Mouse (Mus musculus) adrenal gland, postnatal 14 days (tissue): ENCODE measurements around the gene Atp13a3. TPM values are rescaled to one million over a fixed set of nuclear protein-coding genes. Genes with fewer than 3 reads are reported as not detected.
"Not testable (repeated sequence)": the region's sequence is repeated elsewhere in the genome, so short reads cannot be mapped to it uniquely, and the experiment has no call there.

ENCODE experiments used
- DNase-seq: peaks from one replicate; pipeline ENCODE4 v3.0.0; 2021; ENCODE audit warnings: mixed read lengths
- long read RNA-seq, 2 experiments: library from polyadenylated mRNA; stranded (forward); transcript quantifications; one replicate each; pipeline ENCODE4 v2.0.0; 2021
- total RNA-seq: library from RNA; stranded (reverse); gene quantifications from 2 replicates; pipeline ENCODE4 v1.2.3, GENCODE M21; 2021

Gene Atp13a3
- total RNA-seq = 87.9 and 91.7 TPM in 2 replicates
- long read RNA-seq, experiment 1, partial matches to known transcripts = 3 of 9 reads
- long read RNA-seq, experiment 1, other reads (novel, unspliced or antisense) = 6 of 9 reads
- long read RNA-seq, experiment 2, partial matches to known transcripts = 1 of 7 reads
- long read RNA-seq, experiment 2, other reads (novel, unspliced or antisense) = 5 of 7 reads

DNA sequence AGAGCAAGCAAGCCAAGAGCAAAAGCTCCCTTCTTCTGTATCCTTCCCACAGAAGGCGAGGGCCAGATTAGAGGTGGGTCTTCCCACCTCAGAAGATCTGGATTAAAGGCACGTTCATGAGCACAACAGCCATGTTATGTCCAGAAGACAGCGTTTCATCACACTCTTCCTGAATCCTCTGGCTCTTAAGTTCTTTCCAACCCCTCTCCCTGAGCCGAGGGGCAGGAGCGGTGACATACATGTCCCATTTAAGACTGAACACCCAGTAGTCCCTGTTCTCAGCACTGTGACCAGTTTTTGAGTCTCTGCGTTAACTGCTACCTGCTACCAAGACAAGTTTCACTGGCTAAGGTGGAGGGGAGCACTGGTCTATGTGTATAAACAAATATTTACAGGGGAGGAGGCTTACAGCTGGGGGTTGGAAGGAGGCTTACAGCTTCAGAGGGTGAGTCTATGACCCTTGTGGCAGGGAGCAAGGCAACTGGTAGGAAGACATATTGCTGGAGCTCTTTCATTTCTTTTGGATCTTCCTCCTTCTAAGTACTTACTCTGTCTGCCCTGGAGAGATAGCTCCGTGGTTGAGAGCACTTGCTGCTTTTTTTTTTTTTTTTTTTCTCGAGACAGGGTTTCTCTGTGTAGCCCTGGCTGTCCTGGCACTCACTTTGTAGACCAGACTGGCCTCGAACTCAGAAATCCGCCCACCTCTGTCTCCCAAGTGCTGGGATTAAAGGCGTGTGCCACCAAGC lies at the start of gene Atp13a3:
TSS of gene Atp13a3 (minus strand) at position 51 of the 746 bp plus-strand sequence.
- no peak for DNase-seq

DNA sequence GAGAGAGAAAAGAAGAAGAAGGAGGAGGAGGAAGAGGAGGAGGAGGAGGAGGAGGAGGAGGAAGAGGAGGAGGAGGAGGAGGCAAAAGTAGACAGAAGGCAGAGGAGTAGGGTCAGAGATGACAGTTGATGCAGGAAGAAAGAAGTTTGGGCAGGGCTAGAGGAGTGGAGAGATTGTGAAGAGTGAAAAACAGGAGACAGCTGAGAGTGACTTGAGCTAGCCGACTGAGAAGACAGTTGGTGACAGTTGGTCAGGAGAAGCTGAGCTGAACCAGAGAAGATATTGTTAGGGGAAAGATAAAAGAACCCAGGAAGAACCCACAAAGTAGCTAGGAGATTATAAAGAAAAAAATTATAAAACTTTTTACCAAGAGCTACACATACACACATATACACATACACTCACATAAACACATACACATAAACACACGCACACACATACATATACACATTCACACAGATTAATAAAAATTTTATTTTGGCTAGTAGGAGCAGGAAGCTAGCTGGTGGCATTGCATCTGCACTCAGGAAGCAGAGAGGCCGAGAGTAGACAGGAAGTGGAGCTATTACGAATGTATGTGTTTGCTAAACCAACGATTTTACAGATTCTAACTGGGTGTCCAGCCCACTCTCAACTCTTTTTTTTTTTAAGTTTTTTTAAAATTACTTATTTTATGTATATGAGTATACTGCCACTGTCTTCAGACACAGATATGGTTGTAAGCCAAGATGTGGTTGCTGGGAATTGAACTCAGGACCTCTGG lies 47.6 kb upstream of the Atp13a3 start:
- no peak for DNase-seq

DNA sequence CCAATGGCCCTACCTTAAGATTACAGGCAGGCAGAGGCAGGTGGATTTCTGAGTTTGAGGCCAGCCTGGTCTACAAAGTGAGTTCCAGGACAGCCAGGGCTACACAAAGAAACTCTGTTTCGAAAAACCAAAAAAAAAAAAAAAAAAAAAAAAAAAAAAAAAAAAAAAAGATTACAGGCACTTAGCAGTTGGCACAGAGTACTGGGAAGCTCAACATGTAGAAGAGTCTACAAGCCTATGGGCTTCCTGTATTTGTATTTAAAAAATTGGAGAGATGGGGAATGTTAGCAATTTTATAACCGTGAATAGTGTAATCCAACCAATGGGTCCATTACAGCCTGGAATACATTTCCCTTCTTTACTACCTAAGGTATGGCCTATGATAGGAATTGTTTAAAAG lies 45.4 kb upstream of the Atp13a3 start:
- DNase-seq = not testable (repeated sequence)

DNA sequence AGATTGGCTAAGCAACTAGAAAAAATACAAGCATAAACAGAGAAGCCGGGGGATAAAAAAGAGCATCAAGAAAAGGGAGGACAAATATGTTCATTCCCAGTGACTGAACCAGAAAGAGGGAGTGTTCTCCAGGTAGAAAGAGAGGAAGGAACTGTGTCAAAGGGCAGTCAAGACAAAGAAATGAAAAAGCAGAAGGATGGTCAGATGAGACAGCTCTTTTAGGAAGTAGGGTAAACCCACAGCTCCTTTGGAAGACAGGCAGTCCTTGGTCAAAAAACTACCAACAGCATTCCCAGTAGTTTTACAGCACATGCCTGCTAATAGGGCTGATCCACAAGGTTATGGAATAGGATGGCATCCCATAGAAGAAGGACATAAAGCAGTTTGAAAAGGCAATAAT lies 43.2 kb upstream of the Atp13a3 start:
- DNase-seq = no peak

DNA sequence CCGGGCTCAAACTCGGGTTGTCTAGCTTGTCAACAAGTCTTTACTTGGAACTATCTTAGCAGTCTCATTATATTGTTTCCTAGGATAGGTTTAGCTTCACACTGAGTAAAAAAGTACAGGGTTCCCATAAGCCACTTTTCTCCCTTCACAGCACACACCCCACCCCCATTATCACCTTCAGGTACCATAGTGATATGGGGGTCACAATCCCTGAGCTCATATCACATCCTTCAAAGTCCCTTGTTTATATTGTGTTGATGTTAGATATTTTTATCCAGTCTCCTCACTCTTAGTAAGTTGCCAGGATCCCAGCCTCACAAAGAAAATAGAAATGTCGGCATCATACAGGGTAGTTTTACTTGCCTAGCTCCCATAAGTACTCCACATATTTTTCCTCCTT lies 42.4 kb upstream of the Atp13a3 start:
- DNase-seq = no peak

DNA sequence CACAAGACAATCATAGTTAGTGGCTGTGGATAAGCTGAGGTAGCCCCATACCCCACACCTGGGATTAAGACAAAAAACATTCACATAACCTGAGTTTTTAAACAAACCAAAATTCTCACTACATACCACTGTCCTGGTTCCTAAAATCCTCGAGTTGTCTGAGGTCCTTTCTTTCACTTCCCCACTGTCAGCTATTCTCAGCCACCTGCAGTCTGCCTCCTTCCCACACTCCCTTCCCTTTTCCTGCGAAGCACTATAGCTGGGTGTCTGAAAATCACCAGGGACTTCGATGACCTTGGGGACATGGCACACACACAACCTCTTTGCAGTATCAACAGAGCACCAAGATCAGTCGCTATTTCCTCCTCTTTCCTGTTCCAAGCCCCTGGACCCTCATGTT lies 41.9 kb upstream of the Atp13a3 start:
- DNase-seq = no peak

DNA sequence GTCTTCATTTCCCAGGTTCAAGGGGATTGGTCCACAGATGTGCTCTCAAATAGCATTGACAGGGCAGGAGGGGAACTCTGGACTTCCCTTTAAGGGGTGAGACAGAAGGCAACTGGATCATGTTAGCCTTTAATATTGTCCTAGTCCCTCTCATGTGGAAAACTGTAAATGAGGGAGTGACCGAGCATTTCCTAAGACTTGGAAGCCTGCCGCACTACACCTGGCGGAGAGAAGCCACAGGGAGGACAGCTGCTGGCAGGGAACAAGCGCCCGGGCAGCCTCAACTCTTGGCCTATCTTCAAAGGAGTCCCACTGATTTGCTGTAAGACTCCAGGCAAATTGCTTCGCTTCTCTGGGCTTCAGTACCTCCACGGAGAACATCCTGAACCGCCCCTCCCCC lies 37.6 kb upstream of the Atp13a3 start:
- peak; percentile 7 for DNase-seq

DNA sequence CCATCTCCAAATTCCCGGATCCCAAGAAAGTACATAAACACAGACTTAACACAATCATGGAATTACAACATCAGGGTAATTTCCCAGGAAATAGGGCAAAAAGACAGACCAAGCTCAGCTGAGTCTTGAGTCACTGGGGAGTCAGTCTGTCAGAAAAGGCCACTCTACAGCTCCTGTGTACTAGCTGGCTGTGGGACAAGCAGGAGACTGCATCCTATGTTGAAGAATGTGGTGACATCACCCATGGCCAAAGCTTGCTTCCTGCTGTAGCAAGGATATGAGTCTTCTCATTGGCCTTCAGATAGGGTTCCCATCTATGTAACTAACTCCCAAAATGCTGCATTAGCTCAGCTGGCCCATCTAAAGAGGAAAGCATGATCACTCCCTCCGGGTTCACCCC lies 36.7 kb upstream of the Atp13a3 start:
- DNase-seq = peak; percentile 37

DNA sequence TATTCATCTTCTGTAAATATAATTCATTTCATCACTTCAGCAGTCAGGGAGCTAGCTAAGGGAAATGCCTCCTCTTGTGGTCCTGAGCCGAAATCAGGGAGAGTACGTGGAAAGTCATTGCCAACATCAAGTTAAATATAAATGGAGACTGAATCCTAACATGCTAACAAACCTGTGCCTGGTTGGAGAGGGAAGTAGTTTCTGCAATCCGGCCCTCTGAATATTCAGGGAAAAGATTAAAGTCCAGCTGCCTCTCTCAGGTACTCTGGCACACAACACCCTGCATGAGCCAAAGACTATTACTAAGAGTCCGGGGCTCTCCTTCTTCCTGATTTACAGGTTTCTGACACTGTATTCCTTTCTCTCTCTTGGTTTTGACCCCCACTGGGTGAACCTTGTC lies 35.6 kb upstream of the Atp13a3 start:
- DNase-seq = no peak

DNA sequence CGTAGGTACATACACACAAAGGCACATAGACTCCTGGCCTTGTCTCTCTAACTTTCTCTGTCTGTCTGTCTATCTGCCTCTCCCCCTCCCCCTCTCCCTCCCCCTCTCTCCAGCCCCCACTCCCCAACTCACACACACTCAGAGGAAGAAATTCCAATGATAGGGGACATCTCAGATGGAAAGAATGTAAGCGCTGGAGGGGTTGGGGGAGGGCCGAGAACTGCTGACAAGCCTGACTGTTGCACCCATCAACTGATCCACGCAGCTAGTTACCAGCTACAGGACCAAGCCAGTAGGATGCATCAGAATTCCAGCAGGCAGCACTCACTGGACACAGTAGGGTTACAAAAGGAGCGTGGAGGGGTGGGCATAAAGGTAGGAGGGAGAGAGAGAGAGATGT lies 34.1 kb upstream of the Atp13a3 start:
- no peak for DNase-seq

DNA sequence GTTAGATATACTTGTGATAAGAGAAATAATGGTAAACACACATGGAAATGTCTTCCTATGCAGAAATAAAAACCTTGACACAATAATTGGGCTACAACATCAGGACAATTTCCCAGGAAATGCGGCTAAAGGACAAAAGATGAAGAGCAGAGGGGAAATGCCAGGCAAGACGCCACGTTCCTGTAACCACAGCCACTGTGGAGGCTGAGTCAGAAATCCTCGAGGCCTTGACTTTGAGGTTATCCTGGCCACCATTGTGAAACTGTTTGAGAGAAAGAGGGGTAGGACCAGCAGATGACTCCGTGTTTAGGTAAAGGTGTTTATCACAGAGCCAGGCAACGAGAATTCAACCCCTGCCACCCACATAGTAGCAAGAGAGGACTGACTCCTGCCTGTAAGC lies 33.6 kb upstream of the Atp13a3 start:
- DNase-seq = peak; percentile 29

DNA sequence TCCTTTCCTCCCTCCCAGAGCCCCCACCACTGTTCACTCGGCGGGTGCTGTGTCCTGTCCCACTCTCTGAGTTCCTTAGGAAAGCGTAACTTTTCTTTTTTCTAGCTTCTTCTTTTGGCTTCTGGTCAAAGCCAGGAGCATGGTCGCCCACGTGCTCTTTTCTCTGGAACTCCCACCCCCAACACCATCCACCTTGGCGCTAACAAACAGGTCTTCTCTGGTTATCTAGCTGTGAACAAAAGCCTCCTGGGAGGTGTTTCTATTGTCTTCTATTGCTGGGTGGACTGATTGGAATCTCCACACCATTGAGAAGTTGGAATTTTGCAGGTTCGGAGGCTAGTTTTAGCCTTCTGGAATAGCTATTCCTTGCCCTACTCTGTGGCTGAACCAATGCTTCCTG lies 30.5 kb upstream of the Atp13a3 start:
- DNase-seq = no peak

DNA sequence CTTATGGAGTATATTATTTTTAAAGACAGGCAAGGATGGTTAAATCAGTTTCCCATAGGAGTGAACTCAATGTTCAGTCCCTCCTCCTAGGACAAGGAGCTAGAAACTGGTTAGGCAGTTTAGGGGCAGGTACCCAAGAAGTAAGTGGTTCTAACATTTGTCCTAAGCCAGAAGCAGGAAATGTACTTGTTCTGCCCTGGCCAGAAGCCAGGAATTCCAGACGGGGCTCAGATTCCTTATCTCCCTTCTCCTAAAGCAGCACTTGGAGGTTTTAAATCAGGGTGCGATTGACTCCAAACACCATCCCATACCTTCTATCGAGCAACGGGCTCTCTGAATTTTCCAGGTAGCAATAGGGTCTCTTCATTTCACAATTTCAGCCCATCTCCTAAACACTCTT lies 29.6 kb upstream of the Atp13a3 start:
- no peak for DNase-seq

DNA sequence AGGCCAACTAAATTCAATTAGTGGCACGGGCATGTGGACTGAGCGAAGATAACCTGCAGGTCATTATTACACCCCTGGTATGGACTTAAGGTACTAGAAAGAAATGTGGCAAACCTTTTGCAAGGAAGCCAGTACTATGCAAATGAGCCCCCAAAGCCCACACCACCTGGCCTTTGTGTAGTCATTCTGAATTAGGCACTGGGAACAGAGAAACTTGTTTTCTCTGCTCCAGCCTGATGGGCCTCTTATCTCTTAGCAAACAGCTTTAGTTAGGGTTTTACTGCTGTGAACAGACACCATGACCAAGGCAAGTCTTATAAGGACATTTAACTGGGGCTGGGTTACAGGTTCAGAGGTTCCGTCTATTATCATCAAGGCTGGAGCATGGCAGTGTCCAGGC lies 27.4 kb upstream of the Atp13a3 start:
- no peak for DNase-seq

DNA sequence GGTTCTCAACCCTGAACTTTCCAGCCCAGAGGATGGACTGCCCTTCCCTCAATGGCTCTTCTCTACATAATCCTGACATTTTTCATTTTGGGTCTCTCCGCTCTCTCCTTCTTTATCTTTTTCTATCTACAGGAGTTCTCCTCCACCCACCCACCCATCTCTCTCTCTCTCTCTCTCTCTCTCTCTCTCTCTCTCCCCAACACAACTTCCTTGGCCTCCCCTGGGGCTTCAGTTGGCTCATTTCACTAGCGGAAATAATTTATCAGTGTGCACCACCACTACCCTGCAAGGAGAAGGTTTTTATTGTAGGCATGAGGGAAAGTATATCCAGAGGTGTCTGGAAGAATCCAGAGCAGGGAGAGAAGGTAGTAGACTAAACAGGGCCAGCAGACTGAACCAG lies 26.3 kb upstream of the Atp13a3 start:
- no peak for DNase-seq

DNA sequence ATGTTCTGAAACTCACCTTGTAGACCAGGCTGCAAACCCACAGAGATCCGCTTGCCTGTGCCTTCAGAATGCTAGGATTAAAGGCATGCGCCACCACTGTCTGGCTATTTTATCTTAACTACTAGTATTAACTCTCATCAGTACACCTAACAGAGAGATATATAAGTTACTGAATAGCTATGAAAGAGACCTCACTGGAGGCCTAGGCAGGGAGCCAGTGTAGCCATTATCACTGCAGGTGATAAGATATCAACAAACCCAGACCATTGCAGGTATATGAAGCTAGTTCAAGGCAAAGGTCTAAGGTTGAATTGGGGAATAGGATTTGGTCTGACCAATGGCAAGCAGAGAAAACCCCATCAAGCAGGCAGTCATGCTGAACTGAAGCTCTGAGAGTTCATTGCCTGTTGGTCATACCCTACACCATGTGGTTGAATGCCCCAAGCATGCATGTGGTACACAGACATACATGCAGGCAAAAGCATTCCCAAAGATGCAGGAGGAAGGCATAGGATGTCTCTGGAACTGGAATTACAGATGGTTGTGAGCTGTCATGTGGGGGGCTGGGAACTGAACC lies 24.8 kb upstream of the Atp13a3 start:
- no peak for DNase-seq

DNA sequence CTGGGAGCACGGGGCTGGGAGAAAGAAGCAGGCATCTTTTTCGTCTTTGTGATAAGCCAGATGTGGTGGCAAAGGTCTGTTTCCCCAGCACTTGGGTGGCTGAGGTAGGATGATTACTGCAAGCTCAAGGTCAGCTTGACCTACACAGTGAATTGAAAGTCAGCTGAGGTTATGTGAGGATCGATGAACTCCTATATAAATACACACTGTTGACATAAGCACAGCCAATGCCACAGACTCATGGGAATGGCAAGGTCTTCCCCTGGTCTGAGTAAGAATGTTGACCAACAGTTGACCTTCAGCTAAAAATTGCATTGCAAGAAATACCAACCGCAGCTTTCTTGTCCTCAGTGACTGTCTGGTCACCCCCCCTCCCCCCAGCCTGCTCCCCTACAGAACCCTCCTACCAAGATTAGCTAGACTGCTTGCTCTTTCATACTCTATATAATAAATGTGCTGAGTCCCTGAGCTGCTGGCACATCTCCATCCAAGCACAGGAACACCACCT lies 23.0 kb upstream of the Atp13a3 start:
- peak; percentile 16 for DNase-seq

DNA sequence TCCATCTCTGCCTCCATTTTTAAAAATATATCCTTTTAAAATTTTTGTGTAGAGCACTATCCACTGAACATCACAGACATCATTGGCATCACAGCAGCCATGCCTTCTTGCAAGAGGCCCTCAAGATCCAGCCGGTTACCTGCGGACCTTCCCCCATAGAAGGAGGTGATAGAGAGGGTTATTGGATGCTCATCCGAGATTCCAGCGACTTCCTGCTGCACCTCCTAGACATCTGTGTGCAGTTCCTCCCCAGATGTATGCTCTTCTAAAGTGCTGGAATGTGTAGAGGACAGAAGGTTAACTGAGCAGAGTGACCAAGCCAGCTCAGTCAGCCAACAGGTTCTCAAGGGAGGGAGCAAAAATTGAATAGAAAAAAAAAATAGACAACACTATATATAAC lies 21.7 kb upstream of the Atp13a3 start:
- peak; percentile 12 for DNase-seq

DNA sequence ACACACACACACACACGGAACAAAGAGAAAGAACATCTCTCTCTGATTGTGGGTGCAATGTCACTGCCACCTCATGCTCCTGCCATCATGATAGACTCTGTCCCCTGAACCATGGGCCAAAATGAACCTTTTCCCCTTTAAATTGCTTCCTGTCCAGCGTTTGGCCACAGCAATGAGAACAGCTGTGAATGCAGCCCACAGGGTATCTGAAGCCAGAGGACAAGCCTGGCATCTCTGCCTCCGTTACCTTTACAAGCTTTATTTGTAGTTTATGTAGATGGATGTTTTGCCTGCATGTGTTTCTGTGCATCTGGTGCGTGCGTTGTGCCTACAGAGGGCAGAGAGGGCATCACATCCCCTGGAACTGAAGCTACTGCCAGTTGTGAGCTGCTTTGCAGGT lies 21.2 kb upstream of the Atp13a3 start:
- no peak for DNase-seq

DNA sequence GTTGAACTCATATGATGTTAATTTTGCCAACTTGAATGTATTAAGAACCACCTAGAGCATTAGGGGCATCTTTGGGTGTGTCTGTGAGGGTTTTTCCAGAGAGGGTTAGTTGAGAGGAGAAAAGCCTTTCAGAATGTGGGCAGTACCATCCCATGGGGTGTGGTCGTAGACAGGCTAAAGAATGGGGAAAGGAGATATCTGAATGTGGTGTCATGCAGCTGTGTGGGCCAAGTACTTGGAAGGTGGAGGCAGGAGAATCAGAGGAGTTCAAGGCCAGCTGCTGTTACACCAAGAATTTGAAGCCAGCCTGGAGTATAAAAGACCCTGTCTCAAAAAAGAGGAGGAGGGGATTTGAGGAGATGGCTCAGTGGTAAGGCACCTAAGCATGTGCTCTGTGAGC lies 20.2 kb upstream of the Atp13a3 start:
- no peak for DNase-seq

DNA sequence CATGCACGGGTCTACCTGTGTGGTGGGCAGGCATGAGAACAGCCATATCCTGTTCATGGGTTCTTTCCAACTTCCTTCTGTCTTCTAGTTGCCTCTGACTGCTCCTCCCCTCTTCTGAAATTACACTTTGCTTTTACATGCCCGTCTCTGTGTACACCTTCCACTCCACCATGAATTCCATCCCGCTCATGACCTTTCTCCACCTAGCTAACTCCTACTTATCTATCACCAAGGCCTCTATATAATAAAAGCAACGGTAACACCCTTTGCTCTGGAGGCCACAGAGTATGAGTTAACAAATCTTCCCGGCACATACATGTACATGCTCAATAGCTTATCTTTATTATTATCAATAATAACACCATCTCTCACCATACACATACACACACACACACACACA lies 18.3 kb upstream of the Atp13a3 start:
- DNase-seq = no peak

DNA sequence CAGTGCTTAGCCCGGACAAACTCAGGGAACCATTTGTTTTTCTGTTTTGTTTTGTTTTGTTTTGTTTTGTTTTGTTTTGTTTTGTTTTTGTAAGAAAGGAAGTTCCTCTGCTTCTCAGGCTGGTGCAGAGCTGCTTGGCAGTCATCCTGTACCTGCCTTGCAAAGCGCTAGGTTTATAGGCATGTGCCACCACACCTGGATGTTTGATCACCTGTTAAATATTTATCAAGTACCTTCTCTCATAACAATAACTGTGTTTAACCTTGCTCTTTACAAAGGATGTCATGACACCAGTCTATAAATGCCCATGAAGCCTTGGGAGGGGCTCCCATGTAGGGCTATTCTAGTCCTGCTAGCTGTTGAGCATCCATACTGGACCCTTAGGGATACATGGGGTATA lies 10.9 kb upstream of the Atp13a3 start:
- no peak for DNase-seq

DNA sequence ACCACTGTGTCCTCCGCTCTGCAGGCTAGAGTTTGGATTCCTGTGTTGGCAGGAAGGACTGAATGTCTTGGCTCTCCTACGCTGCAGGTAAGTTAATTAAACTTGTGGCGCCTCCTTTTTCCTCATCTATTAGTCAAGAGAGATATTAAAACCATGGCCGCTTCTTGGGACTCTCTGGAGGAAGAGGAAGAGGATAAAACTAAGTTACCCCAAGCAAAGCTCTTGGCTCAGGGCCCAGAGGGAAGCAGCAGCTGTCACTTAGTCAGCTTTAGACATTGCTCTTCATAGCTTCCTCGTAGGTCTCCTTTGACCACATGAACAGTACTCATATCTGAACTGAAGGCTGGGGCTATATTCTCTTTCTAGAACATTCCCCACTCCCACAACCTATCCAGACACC lies 10.5 kb upstream of the Atp13a3 start:
- DNase-seq = peak; percentile 7
